Mouse (Mus musculus) thymus, adult 18-20 months (tissue): ENCODE data around the gene Atic.
A peak's percentile ranks its signal among the peaks of the same experiment; 100 is the strongest.

Source experiments
- DNase-seq, 2 experiments: peaks; one replicate each; pipeline ENCODE4 v3.0.0; 2022; ENCODE audit warnings: mixed read lengths in 2 of 2

The Atic gene

GRCm38 (mm10) chr1:71556688-71557612 lies at the start of gene Atic:
Gene Atic, plus strand, starts transcription at chr1:71557150.
- peak; percentile 82 to 85 for DNase-seq

- no peak for DNase-seq
These were observed 49.7 kb upstream of the Atic start for GRCm38 (mm10) chr1:71507251-71507650.

GRCm38 (mm10) chr1:71515041-71515440 lies 41.9 kb upstream of the Atic start:
- no peak for DNase-seq

GRCm38 (mm10) chr1:71528808-71529648 lies 27.9 kb upstream of the Atic start:
- DNase-seq = no peak

GRCm38 (mm10) chr1:71530779-71531178 lies 26.2 kb upstream of the Atic start:
- DNase-seq = no peak

- no peak for DNase-seq
These were observed 25.3 kb upstream of the Atic start for GRCm38 (mm10) chr1:71531653-71532052.

GRCm38 (mm10) chr1:71539641-71540040 lies 17.3 kb upstream of the Atic start:
- no peak for DNase-seq

- no peak for DNase-seq
These were observed 16.5 kb upstream of the Atic start for GRCm38 (mm10) chr1:71540437-71540836.

GRCm38 (mm10) chr1:71550626-71551195 lies 6.2 kb upstream of the Atic start:
- DNase-seq = no peak

GRCm38 (mm10) chr1:71560626-71561025 lies 3.7 kb downstream of the Atic start:
- DNase-seq = no peak

GRCm38 (mm10) chr1:71564291-71564690 lies 7.3 kb downstream of the Atic start:
- DNase-seq = no peak

- no peak for DNase-seq
These were observed 11.1 kb downstream of the Atic start for GRCm38 (mm10) chr1:71567884-71568605.

GRCm38 (mm10) chr1:71570116-71570515 lies 13.2 kb downstream of the Atic start:
- no peak for DNase-seq

- DNase-seq = no peak
These were observed 19.0 kb downstream of the Atic start for GRCm38 (mm10) chr1:71575987-71576386.

- DNase-seq = no peak
These were observed 19.9 kb downstream of the Atic start for GRCm38 (mm10) chr1:71576837-71577236.

- no peak for DNase-seq
These were observed 22.6 kb downstream of the Atic start for GRCm38 (mm10) chr1:71579526-71579925.

GRCm38 (mm10) chr1:71580408-71580807 lies 23.5 kb downstream of the Atic start:
- no peak for DNase-seq

- no peak for DNase-seq
These were observed 26.4 kb downstream of the Atic start for GRCm38 (mm10) chr1:71583302-71583701.

GRCm38 (mm10) chr1:71583900-71584299 lies 26.9 kb downstream of the Atic start:
- no peak for DNase-seq

- DNase-seq = no peak
These were observed 29.7 kb downstream of the Atic start for GRCm38 (mm10) chr1:71586658-71587057.

- no peak for DNase-seq
These were observed 33.1 kb downstream of the Atic start for GRCm38 (mm10) chr1:71590038-71590437.

GRCm38 (mm10) chr1:71593184-71593583 lies 36.2 kb downstream of the Atic start:
- no peak for DNase-seq

- no peak for DNase-seq
These were observed 37.3 kb downstream of the Atic start for GRCm38 (mm10) chr1:71594268-71594667.
